In genomic region chr4:130076856-130077255, GRCm38 (mm10) we compare ENCODE assay signal across 20 mouse cellular contexts. TPM values are rescaled to one million over a fixed set of nuclear protein-coding genes. Genes with fewer than 3 reads are reported as not detected.
DNase-seq lines count a peak whose midpoint lies in the region; ATAC-seq and TF ChIP-seq lines count a peak whose summit lies in the region.
"Had no signal": no experiment of that assay in that cellular context is flagged by ENCODE, and none has a peak within 500 bp of the region (broad histone marks: within the 10 kb centered on the region; RNA-seq: fewer than 3 reads in every experiment).

No protein-coding gene starts in this region.

- no peak for TF ChIP-seq POLR2A in cerebellum, adult 2 months (IDR thresholded peaks at IDR 0.05; ENCODE audit: borderline replicate concordance, insufficient read depth, low read length)

- H3K4me1 ChIP-seq in hindbrain, embryonic 16.5 days (ENCODE audit: control insufficient read depth, insufficient read depth, low read depth, low read length), result peaks cover 23% of the 10 kb centered on the region
- peaks cover 17% of the 10 kb centered on the region; the same call in 1 of the 2 replicates for H3K4me1 ChIP-seq in hindbrain, embryonic 14.5 days (replicated peaks; ENCODE audit: control insufficient read depth, insufficient read depth, low read length)
- H3K4me1 ChIP-seq in cerebellum, adult 2 months (ENCODE audit: control insufficient read depth, insufficient read depth, low read length), result peaks cover 70% of the 10 kb centered on the region
- H3K4me1 ChIP-seq in embryonic facial prominence, embryonic 10.5 days, result peaks cover 23% of the 10 kb centered on the region
- H3K4me1 ChIP-seq: lung, embryonic 15.5 days had no signal

- peak overlapping the region; percentile 36; the same call in 1 of the 2 replicates for H3K9ac ChIP-seq in hindbrain, embryonic 16.5 days (ENCODE audit: low read depth, low read length)
- no peak overlapping the region for H3K9ac ChIP-seq in hindbrain, embryonic 14.5 days
- H3K9ac ChIP-seq: forebrain, embryonic 15.5 days; liver, embryonic 14.5 days; lung, embryonic 15.5 days had no signal

- H3K36me3 ChIP-seq in hindbrain, embryonic 16.5 days (ENCODE audit: control insufficient read depth, insufficient read depth, low read length), result no peaks in the 10 kb centered on the region
- H3K36me3 ChIP-seq in hindbrain, embryonic 14.5 days (replicated peaks; ENCODE audit: control insufficient read depth, insufficient read depth), result no peaks in the 10 kb centered on the region
- H3K36me3 ChIP-seq in embryonic facial prominence, embryonic 10.5 days (replicated peaks), result no peaks in the 10 kb centered on the region
- H3K36me3 ChIP-seq: forebrain, embryonic 15.5 days; lung, embryonic 15.5 days; midbrain, embryonic 10.5 days had no signal

- DNase-seq in gastrocnemius, adult 2 months, result peak; percentile 56
- DNase-seq in gastrocnemius, adult 18-20 months (ENCODE audit: low spot score), result no peak
- DNase-seq in hindbrain, embryonic 14.5 days (ENCODE audit: low spot score), result no peak
- peak; percentile 80 to 83 for DNase-seq in cerebellum, adult 2 months
- DNase-seq in cerebellum, postnatal 25 days, result peak; percentile 84 to 86
- no peak for DNase-seq in embryonic facial prominence, embryonic 10.5 days (ENCODE audit: low spot score)
- DNase-seq in left cerebral cortex, adult 18-20 months (ENCODE audit: low spot score in 2 of 2), result no peak
- DNase-seq: adrenal gland, postnatal 36 days; kidney, adult 18-20 months; kidney, postnatal 25 days; lung, postnatal 4 days had no signal

- intact Hi-C loops in gastrocnemius, adult 2 months (cut with DNase I), result no loop called here

- peak; percentile 21; the same call in 1 of the 2 replicates for ATAC-seq in hindbrain, embryonic 16.5 days
- no peak for ATAC-seq in hindbrain, embryonic 14.5 days (ENCODE audit: low FRiP score)
- ATAC-seq: forebrain, embryonic 15.5 days had no signal

- no peak overlapping the region for H3K4me3 ChIP-seq in gastrocnemius, adult 2 months
- H3K4me3 ChIP-seq in hindbrain, embryonic 16.5 days (ENCODE audit: low read length), result no peak overlapping the region
- H3K4me3 ChIP-seq in hindbrain, embryonic 14.5 days (replicated peaks; ENCODE audit: low read length), result no peak overlapping the region
- no peak overlapping the region for H3K4me3 ChIP-seq in cerebellum, adult 2 months (replicated peaks; ENCODE audit: insufficient read depth, low read depth, low read length)
- H3K4me3 ChIP-seq in embryonic facial prominence, embryonic 10.5 days, result no peak overlapping the region
- H3K4me3 ChIP-seq: embryonic facial prominence, embryonic 13.5 days; forebrain, embryonic 15.5 days; lung, embryonic 15.5 days; midbrain, embryonic 10.5 days had no signal

- no peak overlapping the region for H3K27ac ChIP-seq in gastrocnemius, adult 2 months
- H3K27ac ChIP-seq in hindbrain, embryonic 16.5 days (ENCODE audit: low read depth, low read length), result peak overlapping the region; percentile 6; the same call in 1 of the 2 replicates
- no peak overlapping the region for H3K27ac ChIP-seq in hindbrain, embryonic 14.5 days
- H3K27ac ChIP-seq in cerebellum, adult 2 months (ENCODE audit: insufficient read depth, low read length), result no peak overlapping the region
- no peak overlapping the region for H3K27ac ChIP-seq in embryonic facial prominence, embryonic 10.5 days (replicated peaks)
- H3K27ac ChIP-seq: embryonic facial prominence, embryonic 13.5 days; forebrain, embryonic 15.5 days; liver, embryonic 14.5 days; lung, embryonic 15.5 days; stomach, postnatal 0 days had no signal

- WGBS in hindbrain, embryonic 16.5 days, result 47% methylated on average over 8 of the region's 8 CpGs
- WGBS in hindbrain, embryonic 14.5 days, result 48% methylated on average over 8 of the region's 8 CpGs
- 15% methylated on average over 8 of the region's 8 CpGs for WGBS in cerebellum, adult 2 months
- WGBS in embryonic facial prominence, embryonic 10.5 days, result 47% methylated on average over 8 of the region's 8 CpGs

- no peaks in the 10 kb centered on the region; the same call in 1 of the 2 replicates for H3K27me3 ChIP-seq in hindbrain, embryonic 16.5 days (replicated peaks; ENCODE audit: control insufficient read depth, insufficient read depth, low read length)
- H3K27me3 ChIP-seq in hindbrain, embryonic 14.5 days (ENCODE audit: control insufficient read depth, insufficient read depth, low read length), result peaks cover 3% of the 10 kb centered on the region
- H3K27me3 ChIP-seq in cerebellum, adult 2 months (ENCODE audit: control insufficient read depth, insufficient read depth, low read length), result no peaks in the 10 kb centered on the region
- peaks cover 69% of the 10 kb centered on the region for H3K27me3 ChIP-seq in embryonic facial prominence, embryonic 10.5 days (replicated peaks; ENCODE audit: low read depth, poor library complexity, severe bottlenecking)
- H3K27me3 ChIP-seq: forebrain, embryonic 15.5 days had no signal

- no peaks in the 10 kb centered on the region for H3K9me3 ChIP-seq in hindbrain, embryonic 16.5 days (ENCODE audit: control insufficient read depth, low read length)
- no peaks in the 10 kb centered on the region for H3K9me3 ChIP-seq in hindbrain, embryonic 14.5 days (ENCODE audit: control insufficient read depth, low read length)
- no peaks in the 10 kb centered on the region for H3K9me3 ChIP-seq in embryonic facial prominence, embryonic 10.5 days
- H3K9me3 ChIP-seq: embryonic facial prominence, embryonic 13.5 days; forebrain, embryonic 15.5 days; lung, embryonic 15.5 days; midbrain, embryonic 10.5 days had no signal

- TF ChIP-seq CTCF in gastrocnemius, adult 2 months (IDR thresholded peaks at IDR 0.05), result no peak
- TF ChIP-seq CTCF in cerebellum, adult 2 months (IDR thresholded peaks at IDR 0.05; ENCODE audit: borderline replicate concordance, insufficient read depth, low read depth, low read length), result no peak

- H3K4me2 ChIP-seq in hindbrain, embryonic 16.5 days (ENCODE audit: low read length), result no peak overlapping the region
- H3K4me2 ChIP-seq in hindbrain, embryonic 14.5 days (replicated peaks), result no peak overlapping the region
- H3K4me2 ChIP-seq: embryonic facial prominence, embryonic 13.5 days; forebrain, embryonic 15.5 days; lung, embryonic 15.5 days had no signal

RNA-seq across cellular contexts. Expression of gene Pef1, which starts 25.5 kb away (rescaled TPM):
- total RNA-seq in gastrocnemius, adult 2 months (2021), result 10 to 100 TPM; 37.3 to 37.5 TPM
- total RNA-seq in gastrocnemius, adult 18-20 months (2021), result 10 to 100 TPM; 33.7 to 38.6 TPM
- 69.0 and 71.3 TPM in 2 replicates for polyA plus RNA-seq in hindbrain, embryonic 16.5 days (2015; fragmentation: Nextera tagmentation; extraction: Ambion mirVana)
- polyA plus RNA-seq in hindbrain, embryonic 14.5 days (2014; fragmentation: Nextera tagmentation; extraction: Ambion mirVana), result 66.0 and 77.7 TPM in 2 replicates
- 89.3 and 90.2 TPM in 2 replicates for polyA plus RNA-seq in cerebellum, adult 2 months (2012; rRNA removed)
- polyA plus RNA-seq in embryonic facial prominence, embryonic 10.5 days (2016; fragmentation: Nextera tagmentation; extraction: Ambion mirVana), result 69.2 and 73.2 TPM in 2 replicates
- 10 to 100 TPM; 79.7 to 82.3 TPM for total RNA-seq in left cerebral cortex, adult 18-20 months (2021)

RNA-seq across cellular contexts. Expression of gene Col16a1, which starts 29.2 kb away (rescaled TPM):
- total RNA-seq in gastrocnemius, adult 2 months (2021), result 1 to 10 TPM; 3.5 to 7.9 TPM
- total RNA-seq in gastrocnemius, adult 18-20 months (2021), result 1 to 10 TPM; 2.5 to 2.9 TPM
- 11.8 and 16.2 TPM in 2 replicates for polyA plus RNA-seq in hindbrain, embryonic 16.5 days (2015; fragmentation: Nextera tagmentation; extraction: Ambion mirVana)
- polyA plus RNA-seq in hindbrain, embryonic 14.5 days (2014; fragmentation: Nextera tagmentation; extraction: Ambion mirVana), result 10.1 and 11.1 TPM in 2 replicates
- 36.4 and 44.3 TPM in 2 replicates for polyA plus RNA-seq in cerebellum, adult 2 months (2012; rRNA removed)
- polyA plus RNA-seq in embryonic facial prominence, embryonic 10.5 days (2016; fragmentation: Nextera tagmentation; extraction: Ambion mirVana), result 4.7 and 7.2 TPM in 2 replicates
- 10 to 100 TPM; 14.6 to 15.8 TPM for total RNA-seq in left cerebral cortex, adult 18-20 months (2021)
- total RNA-seq: CH12.LX; monocyte, adult 5-6 weeks had no signal

Comparison
In these comparisons a context has a peak if more than half of its experiments do, and no peak if none do; other contexts are left out.
1. DNase-seq: peak in gastrocnemius, adult 2 months (single experiment), cerebellum, adult 2 months (2 of 2) and cerebellum, postnatal 25 days (2 of 2); none in gastrocnemius, adult 18-20 months (single experiment), hindbrain, embryonic 14.5 days (single experiment), embryonic facial prominence, embryonic 10.5 days (single experiment) and left cerebral cortex, adult 18-20 months (0 of 2).